Mouse (Mus musculus): ENCODE data around the gene Dlgap3. TPM values are rescaled to one million over a fixed set of nuclear protein-coding genes. Genes with fewer than 3 reads are reported as not detected.

Gene Dlgap3
- polyA plus RNA-seq, 1 experiment from 2014 or later = 25.1 TPM

Other genes starting within 250 kb of the Dlgap3 start
- 22.6 and 24.9 TPM in 2 replicates for gene Zmym4, start 201.1 kb upstream of the Dlgap3 start, polyA plus RNA-seq (2015; fragmentation: Nextera tagmentation; extraction: Ambion mirVana)
- gene Sfpq, start 147.9 kb upstream of the Dlgap3 start, polyA plus RNA-seq (2015; fragmentation: Nextera tagmentation; extraction: Ambion mirVana) = 67.3 and 67.6 TPM in 2 replicates
- gene Zmym1, start 108.1 kb upstream of the Dlgap3 start, polyA plus RNA-seq (2015; fragmentation: Nextera tagmentation; extraction: Ambion mirVana) = 24.6 and 25.6 TPM in 2 replicates
- gene Zmym6, start 91.8 kb upstream of the Dlgap3 start, polyA plus RNA-seq (2015; fragmentation: Nextera tagmentation; extraction: Ambion mirVana) = 31.6 and 33.7 TPM in 2 replicates
- 17.7 and 18.9 TPM in 2 replicates for gene Tmem35b, start 45.5 kb upstream of the Dlgap3 start, polyA plus RNA-seq (2015; fragmentation: Nextera tagmentation; extraction: Ambion mirVana)
- 61.7 and 68.9 TPM in 2 replicates for gene Smim12, start 74.6 kb downstream of the Dlgap3 start, polyA plus RNA-seq (2015; fragmentation: Nextera tagmentation; extraction: Ambion mirVana)
- gene Gja4, start 144.8 kb downstream of the Dlgap3 start, polyA plus RNA-seq (2015; fragmentation: Nextera tagmentation; extraction: Ambion mirVana) = 20.4 and 20.5 TPM in 2 replicates
- gene Gjb3, start 161.6 kb downstream of the Dlgap3 start, polyA plus RNA-seq (2015; fragmentation: Nextera tagmentation; extraction: Ambion mirVana) = 0.59 TPM in 1 of 2 replicates, not detected in the other
- gene Gjb4, start 184.9 kb downstream of the Dlgap3 start, polyA plus RNA-seq (2015; fragmentation: Nextera tagmentation; extraction: Ambion mirVana) = 0.13 TPM in 1 of 2 replicates, not detected in the other
- 0.41 and 0.49 TPM in 2 replicates for gene Gjb5, start 189.0 kb downstream of the Dlgap3 start, polyA plus RNA-seq (2015; fragmentation: Nextera tagmentation; extraction: Ambion mirVana)

Data from neural tube, embryonic 15.5 days (tissue).